Mouse (Mus musculus) forebrain, embryonic 16.5 days (tissue): ENCODE data around the gene Ftl1. TPM values are rescaled to one million over a fixed set of nuclear protein-coding genes. Genes with fewer than 3 reads are reported as not detected.
"Not testable (repeated sequence)": the region's sequence is repeated elsewhere in the genome, so short reads cannot be mapped to it uniquely, and the experiment has no call there.

ENCODE experiments used
- ATAC-seq: fragments of 200-750 bp; cut with Nextera tagmentation; 2 replicates; pipeline ENCODE4 v1.8.0; 2017; ENCODE audit warnings: mild to moderate bottlenecking, moderate library complexity
- H3K27ac ChIP-seq: fragments of 300-500 bp; sonication (generic); 2 replicates; pipeline ENCODE4 v1.5.1; 2014; ENCODE audit warnings: low read length, control low read depth
- H3K27me3 ChIP-seq: fragments of 300-500 bp; sonication (generic); replicated peaks from 2 replicates; pipeline ENCODE4 v1.6.1; 2014; ENCODE audit warnings: low read length; ENCODE audit not compliant: control insufficient read depth, insufficient read depth
- H3K36me3 ChIP-seq: fragments of 300-500 bp; sonication (generic); 2 replicates; pipeline ENCODE4 v1.6.1; 2014; ENCODE audit not compliant: control insufficient read depth, insufficient read depth
- H3K4me1 ChIP-seq: fragments of 300-500 bp; sonication (generic); replicated peaks from 2 replicates; pipeline ENCODE4 v1.6.1; 2014; ENCODE audit warnings: low read length; ENCODE audit not compliant: control insufficient read depth, insufficient read depth
- H3K4me2 ChIP-seq: fragments of 300-500 bp; sonication (generic); 2 replicates; pipeline ENCODE4 v1.6.1; 2014; ENCODE audit warnings: mild to moderate bottlenecking, low read length, control low read depth
- H3K4me3 ChIP-seq: fragments of 300-500 bp; sonication (generic); replicated peaks from 2 replicates; pipeline ENCODE4 v1.5.1; 2014; ENCODE audit warnings: mild to moderate bottlenecking, low read length, control low read depth
- H3K9ac ChIP-seq: fragments of 300-500 bp; sonication (generic); replicated peaks from 2 replicates; pipeline ENCODE4 v1.6.1; 2014; ENCODE audit warnings: low read depth, low read length, control low read depth
- H3K9me3 ChIP-seq: fragments of 300-500 bp; sonication (generic); 2 replicates; pipeline ENCODE4 v1.6.1; 2016; ENCODE audit warnings: low read length; ENCODE audit not compliant: control insufficient read depth
- WGBS: fragments of 180-500 bp; shearing (Covaris S2); extraction: QIAGEN DNeasy Blood & Tissue Kit; methylation state at CpG from one replicate; pipeline ENCODE4 v1.1.7; 2014; 5-methylcytosine and 5-hydroxymethylcytosine counted together
- polyA plus RNA-seq: library from polyadenylated mRNA; unstranded; fragments of >200 nt; fragmentation: Nextera tagmentation; extraction: Ambion mirVana; gene quantifications from 2 replicates; pipeline ENCODE4 v1.2.1, GENCODE M21; 2015

Gene Ftl1
- polyA plus RNA-seq, 1 experiment from 2014 or later, result 5,899 TPM

DNA sequence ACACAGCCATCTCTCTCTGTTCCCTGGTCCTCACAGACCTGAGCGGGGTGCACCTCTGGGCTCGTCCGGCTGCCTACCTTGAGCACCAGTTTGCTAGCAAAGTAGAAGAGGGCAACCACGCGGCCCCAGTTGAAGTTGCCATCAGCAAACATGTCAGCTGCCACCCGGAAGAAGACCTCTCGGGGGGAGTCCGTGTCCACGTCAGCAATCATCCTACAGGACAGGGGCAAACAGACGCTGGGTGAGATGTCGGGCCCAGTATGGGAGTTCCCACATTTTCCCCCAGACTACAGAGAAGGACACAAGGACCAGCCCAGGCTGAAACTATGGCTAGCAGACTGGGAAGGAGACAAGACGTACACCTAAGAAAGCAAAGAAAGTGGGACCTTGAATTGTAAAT is 5.4 kb upstream of the Ftl1 start:
- no peaks in the 10 kb centered on the region for H3K27me3 ChIP-seq
- no peaks in the 10 kb centered on the region for H3K9me3 ChIP-seq
- H3K4me2 ChIP-seq, result no peak overlapping the region
- ATAC-seq, result no peak
- no peak overlapping the region for H3K4me3 ChIP-seq
- peaks cover 9% of the 10 kb centered on the region; the same call in 1 of the 2 replicates for H3K36me3 ChIP-seq
- peaks cover 24% of the 10 kb centered on the region for H3K4me1 ChIP-seq
- no peak overlapping the region for H3K9ac ChIP-seq
- H3K27ac ChIP-seq, result no peak overlapping the region
- 96% methylated on average over 12 of the region's 12 CpGs for WGBS

DNA sequence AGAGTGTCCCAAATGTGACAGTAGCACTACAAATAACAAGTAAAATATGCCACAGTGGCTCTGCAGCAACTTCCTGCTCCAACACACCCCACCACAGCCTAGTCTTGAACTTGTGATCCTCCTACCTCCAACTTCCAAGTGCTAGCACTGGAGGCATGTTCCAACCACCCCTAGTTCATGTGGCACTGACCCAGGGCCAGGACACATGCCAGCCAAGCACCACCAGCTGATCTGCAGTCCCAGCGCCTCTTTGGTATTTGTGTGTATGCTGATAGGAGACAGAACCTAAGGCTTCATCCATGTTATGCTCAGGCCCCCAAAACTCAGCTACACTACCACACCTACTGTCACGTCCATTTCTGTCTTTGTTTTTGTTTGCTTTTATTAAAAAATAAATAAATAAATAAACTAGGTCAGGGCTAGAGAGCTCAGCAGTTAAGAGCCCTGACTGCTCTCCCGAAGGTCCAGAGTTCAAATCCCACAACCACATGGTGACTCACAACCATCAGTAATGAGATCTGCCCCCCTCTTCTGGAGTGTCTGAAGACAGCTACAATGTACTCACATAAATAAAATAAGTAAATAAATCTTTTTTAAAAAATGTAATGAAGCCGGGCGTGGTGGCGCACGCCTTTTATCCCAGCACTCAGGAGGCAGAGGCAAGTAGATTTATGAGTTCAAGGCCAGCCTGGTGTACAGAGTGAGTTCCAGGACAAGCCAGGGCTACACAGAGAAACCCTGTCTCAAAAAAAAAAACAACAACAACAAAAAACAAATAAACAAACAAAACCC is 4.5 kb upstream of the Ftl1 start:
- Histone ChIP-seq H3K27ac (no peak overlapping the region), H3K4me2 (no peak overlapping the region), H3K27me3 (no peaks in the 10 kb centered on the region), H3K4me3 (no peak overlapping the region), H3K9ac (no peak overlapping the region), H3K36me3 (peaks cover 9% of the 10 kb centered on the region; the same call in 1 of the 2 replicates), H3K9me3 (no peaks in the 10 kb centered on the region), H3K4me1 (peaks cover 25% of the 10 kb centered on the region)
- 93% methylated on average over 7 of the region's 7 CpGs for WGBS
- ATAC-seq, result no peak

DNA sequence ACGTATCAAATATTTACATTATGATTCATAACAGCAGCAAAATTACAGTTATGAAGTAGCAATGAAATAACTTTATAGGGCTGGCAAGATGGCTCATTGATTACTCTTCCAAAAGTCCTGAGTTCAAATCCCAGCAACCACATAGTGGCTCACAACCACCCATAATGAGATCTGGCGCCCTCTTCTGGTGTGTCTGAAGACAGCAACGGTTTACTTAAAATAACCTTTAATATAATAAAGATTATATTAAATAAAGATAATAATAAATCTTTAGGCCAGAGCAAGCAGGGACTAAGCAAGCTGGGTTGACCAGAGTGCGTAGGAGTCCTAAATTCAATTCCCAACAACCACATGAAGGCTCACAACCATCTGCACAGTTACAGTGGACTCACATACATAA is 3.2 kb upstream of the Ftl1 start:
- WGBS, result 78% methylated on average over 4 of the region's 4 CpGs
- peaks cover 13% of the 10 kb centered on the region; the same call in 1 of the 2 replicates for H3K36me3 ChIP-seq
- H3K27ac ChIP-seq, ATAC-seq, H3K4me2 ChIP-seq, H3K9me3 ChIP-seq, H3K4me3 ChIP-seq, H3K27me3 ChIP-seq, H3K9ac ChIP-seq: not testable (repeated sequence)
- peaks cover 30% of the 10 kb centered on the region for H3K4me1 ChIP-seq

DNA sequence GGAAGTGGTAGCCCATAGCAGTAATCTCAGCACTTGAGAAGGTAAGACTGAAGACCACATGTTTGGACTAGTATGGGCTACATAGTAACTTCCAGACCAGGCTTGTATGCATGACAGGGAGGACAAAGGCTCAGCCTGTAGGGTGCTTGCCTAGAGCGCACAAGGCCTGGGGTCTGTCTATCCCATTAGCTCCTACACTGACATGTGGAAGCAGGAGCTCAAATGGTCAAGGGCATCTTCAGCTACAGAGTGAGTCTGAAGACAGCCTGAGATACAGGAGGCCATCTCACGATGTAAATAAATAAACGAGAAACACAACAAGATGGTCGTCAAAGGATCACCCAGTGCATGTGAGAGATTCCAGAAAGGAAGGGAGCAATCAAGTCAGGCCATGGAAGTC is 2.6 kb upstream of the Ftl1 start:
- Histone ChIP-seq H3K27me3 (no peaks in the 10 kb centered on the region), H3K27ac (no peak overlapping the region), H3K4me2 (no peak overlapping the region), H3K4me3 (no peak overlapping the region), H3K4me1 (peaks cover 35% of the 10 kb centered on the region), H3K36me3 (peaks cover 17% of the 10 kb centered on the region; the same call in 1 of the 2 replicates), H3K9ac (no peak overlapping the region), H3K9me3 (no peaks in the 10 kb centered on the region)
- no peak for ATAC-seq
- 91% methylated on average over 4 of the region's 4 CpGs for WGBS

DNA sequence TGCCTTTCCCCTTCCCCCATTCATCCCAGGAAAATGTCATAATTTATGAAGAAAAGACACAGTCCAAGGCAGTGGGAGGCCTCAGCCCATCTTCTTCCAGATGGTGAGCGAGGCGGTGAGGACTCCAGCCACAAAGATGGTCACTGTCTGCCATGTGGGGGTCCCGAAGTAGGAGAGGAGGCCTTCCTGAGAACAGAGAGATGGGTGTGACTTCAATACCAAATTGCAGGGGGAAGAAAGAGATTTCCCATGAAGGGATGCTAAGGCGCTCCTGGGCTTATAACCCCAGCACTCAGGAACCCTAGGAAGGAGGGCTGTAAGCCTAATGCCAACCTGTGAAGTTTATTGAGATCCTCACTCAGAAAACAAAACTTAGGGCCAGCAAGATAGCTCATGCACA is 2.1 kb upstream of the Ftl1 start:
- peaks cover 41% of the 10 kb centered on the region for H3K4me1 ChIP-seq

DNA sequence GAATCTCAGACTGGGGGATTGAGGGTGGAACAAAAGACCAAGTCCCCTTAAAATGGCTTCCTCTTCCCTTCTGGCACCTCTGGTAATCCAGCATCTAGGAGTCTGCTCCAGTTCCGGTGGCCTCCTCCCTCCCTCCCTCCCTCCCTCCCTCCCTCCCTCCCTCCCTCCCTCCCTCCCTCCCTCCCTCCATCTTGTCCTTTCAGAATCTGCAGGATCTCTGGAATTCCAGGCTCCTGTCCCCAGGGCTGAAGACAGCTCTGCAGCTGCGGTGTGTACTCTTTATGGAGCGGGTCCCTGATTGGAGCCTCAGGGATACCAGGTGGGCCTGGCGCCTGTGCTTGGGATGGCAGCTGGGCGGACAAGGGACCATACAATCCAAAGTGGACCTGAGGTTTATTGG is 1.6 kb upstream of the Ftl1 start:
- 73% methylated on average over 5 of the region's 5 CpGs for WGBS
- peaks cover 21% of the 10 kb centered on the region; the same call in 1 of the 2 replicates for H3K36me3 ChIP-seq

More for the DNA sequence above, 2.1 kb upstream of the Ftl1 start:
- no peak for ATAC-seq
- no peak overlapping the region for H3K9ac ChIP-seq
- no peak overlapping the region for H3K4me3 ChIP-seq
- no peak overlapping the region for H3K27ac ChIP-seq
- H3K4me2 ChIP-seq, result no peak overlapping the region
- peaks cover 21% of the 10 kb centered on the region; the same call in 1 of the 2 replicates for H3K36me3 ChIP-seq
- WGBS, result 95% methylated on average over 4 of the region's 4 CpGs
- no peaks in the 10 kb centered on the region for H3K27me3 ChIP-seq
- H3K9me3 ChIP-seq, result no peaks in the 10 kb centered on the region

DNA sequence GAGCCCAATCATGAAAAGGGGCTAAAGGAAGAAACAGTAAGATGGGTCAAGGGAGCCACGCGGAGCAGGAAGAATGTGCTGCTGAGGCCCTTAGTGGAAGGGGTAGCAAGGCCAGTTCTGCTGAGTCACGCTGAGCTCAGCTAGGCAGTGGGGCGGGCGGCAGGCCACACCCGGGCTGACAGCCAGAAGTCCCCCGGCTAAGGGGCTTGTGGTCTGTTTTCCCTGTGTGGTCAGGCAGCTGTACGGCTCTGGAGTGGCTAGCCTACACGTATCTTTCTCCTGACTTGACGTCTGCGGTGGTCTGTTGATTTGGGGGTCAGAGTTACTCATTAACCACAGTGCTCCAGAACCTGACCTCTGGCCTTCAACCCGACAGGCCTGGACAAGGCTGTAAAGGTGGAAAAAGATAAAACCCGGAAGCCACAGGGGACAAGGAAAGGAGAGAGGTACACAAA is 1.2 kb upstream of the Ftl1 start:
- no peak overlapping the region for H3K4me2 ChIP-seq
- peaks cover 21% of the 10 kb centered on the region; the same call in 1 of the 2 replicates for H3K36me3 ChIP-seq
- peaks cover 39% of the 10 kb centered on the region for H3K4me1 ChIP-seq
- no peak for ATAC-seq
- H3K27me3 ChIP-seq, result no peaks in the 10 kb centered on the region
- 51% methylated on average over 13 of the region's 13 CpGs for WGBS
- no peak overlapping the region for H3K4me3 ChIP-seq
- H3K27ac ChIP-seq, result peak overlapping the region; percentile 85
- no peaks in the 10 kb centered on the region for H3K9me3 ChIP-seq
- 0 out of 2 replicates have a peak overlapping the region, but pooled peaks have one; percentile 15 for H3K9ac ChIP-seq

More for the DNA sequence above, 1.6 kb upstream of the Ftl1 start:
- Histone ChIP-seq H3K27me3 (no peaks in the 10 kb centered on the region), H3K4me3 (no peak overlapping the region), H3K4me2 (no peak overlapping the region), H3K9ac (no peak overlapping the region), H3K4me1 (peaks cover 43% of the 10 kb centered on the region), H3K9me3 (no peaks in the 10 kb centered on the region), H3K27ac (no peak overlapping the region)
- ATAC-seq, result no peak

DNA sequence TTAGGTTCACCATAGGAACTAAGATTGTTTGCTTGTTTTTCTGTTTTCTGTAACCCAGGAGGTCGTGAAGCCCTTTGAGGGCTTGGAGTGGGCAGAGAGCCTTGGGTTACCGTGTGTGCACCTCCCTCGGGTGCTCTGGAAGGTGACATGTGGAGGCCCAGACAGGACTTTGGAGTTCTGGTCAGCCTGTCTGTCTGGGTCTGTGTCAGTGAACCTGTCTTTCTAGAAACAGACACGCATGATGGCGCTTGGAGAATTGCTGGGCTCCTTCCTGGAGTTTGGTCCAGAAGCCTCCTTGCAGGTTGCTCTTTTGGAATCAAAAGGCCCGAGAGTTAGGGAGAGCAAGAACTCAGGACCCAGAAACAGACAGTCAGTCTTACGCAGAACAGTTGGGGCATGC is 693 bp upstream of the Ftl1 start:
- Histone ChIP-seq H3K9me3 (no peaks in the 10 kb centered on the region), H3K9ac (peak overlapping the region; percentile 62), H3K27ac (peak overlapping the region; percentile 85), H3K4me3 (peak overlapping the region; percentile 53), H3K36me3 (peaks cover 23% of the 10 kb centered on the region), H3K27me3 (no peaks in the 10 kb centered on the region), H3K4me1 (peaks cover 34% of the 10 kb centered on the region), H3K4me2 (peak overlapping the region; percentile 56)
- ATAC-seq, result no peak
- WGBS, result 74% methylated on average over 7 of the region's 7 CpGs

DNA sequence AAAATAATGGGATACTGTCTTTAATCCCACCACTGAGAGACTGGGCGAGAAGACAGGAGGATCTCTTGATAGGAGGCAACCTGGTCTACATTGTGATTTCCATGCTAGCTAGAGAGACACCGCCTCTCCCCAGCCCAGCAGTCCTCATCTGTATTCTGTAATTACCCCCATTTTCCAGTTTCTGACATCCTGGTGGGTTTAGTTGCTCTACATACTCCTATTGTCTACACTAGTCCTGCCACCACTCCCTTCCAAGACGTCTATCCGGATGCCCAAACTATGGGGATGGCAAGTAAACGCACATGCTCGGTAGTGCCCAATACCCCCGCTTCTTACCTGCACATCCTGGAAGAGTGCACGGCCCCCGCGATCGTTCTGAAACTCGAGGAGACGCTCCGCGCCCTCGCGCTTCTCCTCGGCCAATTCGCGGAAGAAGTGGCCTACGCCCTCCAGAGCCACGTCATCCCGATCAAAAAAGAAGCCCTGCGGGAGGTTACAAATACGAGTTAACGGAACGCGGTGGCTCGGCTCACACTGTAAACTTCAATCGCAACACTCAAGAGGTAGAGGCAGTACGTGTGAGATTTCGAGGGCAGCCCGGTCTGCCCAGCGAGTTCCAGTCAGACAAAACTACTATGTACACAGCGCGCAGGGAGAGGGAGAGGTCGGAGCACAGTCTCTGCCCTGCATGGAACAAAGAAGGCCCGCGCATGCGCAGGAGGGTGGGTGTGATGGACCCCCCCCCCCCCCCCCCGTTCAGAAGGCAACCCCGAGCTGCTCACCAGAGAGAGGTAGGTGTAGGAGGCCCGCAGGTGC is 728 bp downstream of the Ftl1 start:
- H3K4me1 ChIP-seq, result peaks cover 30% of the 10 kb centered on the region
- H3K4me3 ChIP-seq, result peak overlapping the region; percentile 53
- peak overlapping the region; percentile 98 for H3K4me2 ChIP-seq
- H3K27me3 ChIP-seq, result no peaks in the 10 kb centered on the region
- peaks cover 21% of the 10 kb centered on the region for H3K36me3 ChIP-seq
- ATAC-seq, result peak; percentile 78
- peak overlapping the region; percentile 88 for H3K9ac ChIP-seq
- H3K9me3 ChIP-seq, result no peaks in the 10 kb centered on the region
- under 1% methylated on average over 41 of the region's 43 CpGs for WGBS
- peak overlapping the region; percentile 97 for H3K27ac ChIP-seq
